Mouse (Mus musculus) intestine, embryonic 14.5 days (tissue): Measurements from ENCODE around the gene Mettl25. TPM values are rescaled to one million over a fixed set of nuclear protein-coding genes. Genes with fewer than 3 reads are reported as not detected.

Experiments used
- ATAC-seq: fragments of 200-750 bp; cut with Nextera tagmentation; replicated peaks from 2 replicates; pipeline ENCODE4 v1.8.0; 2017; ENCODE audit warnings: low read depth, moderate number of reproducible peaks, moderate TSS enrichment, moderate library complexity; ENCODE audit not compliant: low FRiP score, low TSS enrichment
- DNase-seq: peaks from one replicate; pipeline ENCODE4 v3.0.0-alpha.2; 2018; ENCODE audit warnings: low spot score
- H3K27ac ChIP-seq: fragments of 300-500 bp; sonication (generic); 2 replicates; pipeline ENCODE4 v1.5.1; 2014; ENCODE audit warnings: low read depth, mild to moderate bottlenecking, control low read depth
- H3K27me3 ChIP-seq: fragments of 300-500 bp; sonication (generic); replicated peaks from 2 replicates; pipeline ENCODE4 v1.6.1; 2014; ENCODE audit warnings: low read length, control low read depth; ENCODE audit not compliant: control insufficient read depth, insufficient read depth
- H3K36me3 ChIP-seq: fragments of 300-500 bp; sonication (generic); 2 replicates; pipeline ENCODE4 v1.6.1; 2014; ENCODE audit warnings: low read length, control low read depth; ENCODE audit not compliant: control insufficient read depth, insufficient read depth
- H3K4me1 ChIP-seq: fragments of 300-500 bp; sonication (generic); replicated peaks from 2 replicates; pipeline ENCODE4 v1.6.1; 2014; ENCODE audit warnings: low read length, control low read depth, mixed read lengths; ENCODE audit not compliant: control insufficient read depth, insufficient read depth
- H3K4me2 ChIP-seq: fragments of 300-500 bp; sonication (generic); 2 replicates; pipeline ENCODE4 v1.6.1; 2014; ENCODE audit warnings: low read length
- H3K4me3 ChIP-seq: fragments of 300-500 bp; sonication (generic); 2 replicates; pipeline ENCODE4 v1.5.1; 2014; ENCODE audit warnings: low read depth, low read length, control low read depth, mixed read lengths
- H3K9ac ChIP-seq: fragments of 300-500 bp; sonication (generic); 2 replicates; pipeline ENCODE4 v1.6.1; 2014; ENCODE audit warnings: mild to moderate bottlenecking, low read length
- H3K9me3 ChIP-seq: fragments of 300-500 bp; sonication (generic); 2 replicates; pipeline ENCODE4 v1.6.1; 2016; ENCODE audit warnings: low read length, control low read depth; ENCODE audit not compliant: control insufficient read depth
- WGBS: fragments of 180-500 bp; shearing (Covaris S2); extraction: QIAGEN DNeasy Blood & Tissue Kit; methylation state at CpG from one replicate; pipeline ENCODE4 v1.1.7; 2014; 5-methylcytosine and 5-hydroxymethylcytosine counted together
- polyA plus RNA-seq: library from polyadenylated mRNA; unstranded; fragments of >200 nt; fragmentation: Nextera tagmentation; extraction: Ambion mirVana; gene quantifications from 2 replicates; pipeline ENCODE4 v1.2.1, GENCODE M21; 2014

Mettl25 gene
- polyA plus RNA-seq, 1 experiment from 2014 or later: 14.1 TPM

DNA sequence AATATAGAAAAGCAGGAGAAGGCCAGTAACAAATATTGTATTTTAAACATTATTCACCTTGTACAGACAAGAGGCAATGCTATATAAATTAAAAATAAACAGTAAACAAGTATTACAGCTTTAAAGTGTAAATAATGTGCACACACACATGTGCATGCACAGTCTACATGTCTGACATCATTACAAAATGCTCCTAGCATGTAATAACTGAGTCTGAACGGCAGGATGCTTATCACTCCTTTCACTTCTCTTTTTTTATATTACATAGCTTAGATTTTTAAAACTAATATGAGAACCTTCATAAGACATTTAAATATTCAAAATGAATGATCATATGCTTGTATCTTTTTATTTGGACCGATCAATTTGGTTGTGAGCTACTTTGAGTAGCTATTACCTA lies 77.2 kb downstream of the Mettl25 start:
- Histone ChIP-seq H3K9ac (no peak overlapping the region), H3K4me1 (no peaks in the 10 kb centered on the region), H3K9me3 (no peaks in the 10 kb centered on the region), H3K4me2 (no peak overlapping the region), H3K27me3 (no peaks in the 10 kb centered on the region), H3K36me3 (no peaks in the 10 kb centered on the region), H3K27ac (no peak overlapping the region), H3K4me3 (no peak overlapping the region)
- DNase-seq (no peak), ATAC-seq (no peak)
- WGBS: 90% methylated on average over 2 of the region's 2 CpGs

DNA sequence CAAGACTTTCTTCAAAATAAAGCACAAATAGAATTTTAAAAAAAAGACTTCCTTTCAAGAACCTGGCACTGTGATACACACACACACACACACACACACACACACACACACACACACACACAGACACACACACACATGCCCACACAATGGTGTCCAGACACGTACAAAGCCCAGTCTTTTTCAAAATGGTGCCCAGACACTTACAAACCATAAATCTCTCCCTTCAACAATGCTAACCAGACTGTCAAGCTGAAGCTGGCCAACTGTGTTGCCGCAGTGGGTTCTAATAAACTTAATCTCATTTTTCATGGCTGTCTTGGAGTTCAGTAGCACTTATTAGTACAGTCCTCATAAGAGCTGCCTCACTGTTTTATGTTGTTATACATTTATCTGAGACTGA lies 80.7 kb downstream of the Mettl25 start:
- DNase-seq: no peak
- H3K4me2 ChIP-seq: no peak overlapping the region
- H3K4me3 ChIP-seq: no peak overlapping the region
- no peaks in the 10 kb centered on the region for H3K9me3 ChIP-seq
- H3K9ac ChIP-seq: no peak overlapping the region
- WGBS: 41% methylated on average over 2 of the region's 2 CpGs
- no peaks in the 10 kb centered on the region for H3K4me1 ChIP-seq
- H3K27me3 ChIP-seq: no peaks in the 10 kb centered on the region
- no peaks in the 10 kb centered on the region for H3K36me3 ChIP-seq
- no peak for ATAC-seq
- no peak overlapping the region for H3K27ac ChIP-seq

DNA sequence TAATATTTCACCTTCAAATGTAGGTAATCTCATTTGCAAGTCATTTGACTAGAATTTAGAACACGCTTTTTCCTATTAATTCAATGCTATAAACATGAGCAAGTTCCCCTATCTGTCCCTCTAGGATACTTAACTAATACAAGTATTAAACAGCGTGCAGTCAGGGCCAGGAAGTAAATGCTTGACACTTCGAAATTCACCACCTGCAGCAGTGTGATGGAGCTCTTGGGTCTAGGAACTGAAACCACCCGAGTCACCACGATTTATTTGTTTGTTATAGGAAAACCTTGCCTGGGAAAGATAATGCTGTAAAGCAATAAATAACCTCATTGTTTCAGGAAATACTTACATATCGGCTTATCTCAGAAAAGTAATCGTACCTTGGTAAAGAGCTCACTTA lies 81.1 kb downstream of the Mettl25 start:
- H3K9ac ChIP-seq: no peak overlapping the region
- ATAC-seq (no peak), DNase-seq (no peak)
- H3K4me1 ChIP-seq: no peaks in the 10 kb centered on the region
- H3K9me3 ChIP-seq: no peaks in the 10 kb centered on the region
- WGBS: 52% methylated on average over 7 of the region's 7 CpGs
- no peak overlapping the region for H3K4me3 ChIP-seq
- H3K27me3 ChIP-seq: no peaks in the 10 kb centered on the region
- no peak overlapping the region for H3K4me2 ChIP-seq
- no peak overlapping the region for H3K27ac ChIP-seq
- no peaks in the 10 kb centered on the region for H3K36me3 ChIP-seq

DNA sequence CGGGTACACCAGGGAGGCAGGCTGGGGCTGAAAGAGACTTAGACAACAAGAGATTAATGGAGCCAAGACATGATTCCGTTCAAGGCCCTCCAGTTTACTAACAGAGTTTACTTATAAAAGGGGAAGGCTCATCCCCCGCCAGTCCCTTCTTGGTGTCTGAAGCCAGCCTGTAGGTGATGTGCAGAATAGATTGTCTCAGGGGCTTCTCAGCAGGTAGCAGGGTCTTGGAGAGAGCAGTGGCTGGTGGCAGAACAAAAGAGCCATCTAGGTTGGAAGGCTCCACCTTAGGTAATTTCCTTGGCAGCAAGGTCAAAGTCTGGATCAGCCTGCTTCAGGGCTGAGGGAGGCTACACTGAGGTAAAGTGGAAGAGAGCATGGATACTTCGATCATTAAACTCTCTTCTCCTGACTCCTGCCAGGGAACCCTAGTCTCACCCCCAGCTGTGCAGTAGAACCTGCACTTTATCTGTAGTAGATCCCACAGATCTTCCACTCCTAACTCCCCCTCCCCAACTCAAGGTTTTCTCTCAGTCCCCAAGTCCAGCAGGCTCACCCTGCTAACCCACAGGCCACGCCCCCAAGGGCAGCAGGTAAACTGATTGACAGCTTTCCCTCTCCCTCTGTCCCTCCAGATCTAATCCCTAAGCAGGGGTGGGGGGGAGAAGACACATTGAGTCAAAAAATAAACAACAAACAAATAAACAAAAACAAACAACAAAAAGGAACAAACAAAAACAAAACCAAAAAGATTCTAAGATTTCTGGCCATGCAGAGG lies 87.2 kb downstream of the Mettl25 start:
- Histone ChIP-seq H3K4me1 (no peaks in the 10 kb centered on the region), H3K4me2 (no peak overlapping the region), H3K36me3 (no peaks in the 10 kb centered on the region), H3K9ac (no peak overlapping the region), H3K27ac (no peak overlapping the region), H3K4me3 (no peak overlapping the region), H3K9me3 (no peaks in the 10 kb centered on the region), H3K27me3 (no peaks in the 10 kb centered on the region)
- DNase-seq (no peak), ATAC-seq (0 out of 2 replicates have a peak, but pooled peaks have one; percentile 27)
- WGBS: 82% methylated on average over 5 of the region's 5 CpGs

DNA sequence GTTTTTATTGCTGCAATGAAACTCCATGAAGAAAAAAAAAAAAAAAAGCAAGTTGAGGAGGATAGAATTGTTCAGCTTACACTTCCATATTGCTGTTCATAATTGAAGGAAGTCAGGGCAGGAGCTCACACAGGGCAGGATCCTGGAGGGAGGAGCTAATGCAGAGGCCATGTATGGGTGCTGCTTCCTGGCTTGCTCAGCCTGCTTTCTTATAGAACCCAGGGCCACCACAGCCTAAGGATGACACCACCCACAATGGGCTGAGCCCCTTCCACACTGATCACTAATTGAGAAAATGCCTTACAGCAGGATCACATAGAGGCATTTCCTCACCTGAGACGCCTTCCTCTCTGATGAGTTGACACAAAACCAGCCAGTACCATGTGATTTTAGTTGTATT lies 95.2 kb downstream of the Mettl25 start:
- 72% methylated on average over 1 of the region's 1 CpGs for WGBS
- H3K27me3 ChIP-seq: no peaks in the 10 kb centered on the region
- H3K27ac ChIP-seq: no peak overlapping the region
- no peak overlapping the region for H3K4me2 ChIP-seq
- ATAC-seq (no peak), DNase-seq (no peak)
- no peaks in the 10 kb centered on the region for H3K9me3 ChIP-seq
- H3K4me1 ChIP-seq: no peaks in the 10 kb centered on the region
- H3K36me3 ChIP-seq: no peaks in the 10 kb centered on the region
- H3K4me3 ChIP-seq: no peak overlapping the region
- H3K9ac ChIP-seq: no peak overlapping the region

DNA sequence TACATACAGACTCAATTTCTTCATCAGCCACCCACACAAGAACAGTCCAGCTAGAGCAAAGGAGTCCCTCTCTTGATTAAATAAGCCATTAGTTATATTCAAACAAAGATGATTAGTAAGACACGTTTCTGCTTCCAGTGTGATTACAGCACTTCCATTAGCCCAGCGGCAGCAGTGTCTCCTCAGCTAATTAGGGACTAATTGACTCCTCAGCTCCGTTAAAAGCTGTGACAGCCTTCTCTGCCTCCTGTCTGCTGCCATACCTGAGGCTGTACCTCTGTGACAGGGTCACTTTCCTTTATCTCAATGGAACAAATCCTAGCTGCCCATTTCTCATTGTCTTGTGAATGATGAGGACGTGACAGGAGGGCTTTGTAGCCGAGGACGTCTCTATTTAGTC lies 99.4 kb downstream of the Mettl25 start:
- DNase-seq (no peak), ATAC-seq (no peak)
- no peaks in the 10 kb centered on the region for H3K9me3 ChIP-seq
- no peak overlapping the region for H3K4me3 ChIP-seq
- no peaks in the 10 kb centered on the region for H3K4me1 ChIP-seq
- no peaks in the 10 kb centered on the region for H3K27me3 ChIP-seq
- 69% methylated on average over 6 of the region's 6 CpGs for WGBS
- no peak overlapping the region for H3K27ac ChIP-seq
- H3K9ac ChIP-seq: no peak overlapping the region
- no peaks in the 10 kb centered on the region for H3K36me3 ChIP-seq
- H3K4me2 ChIP-seq: no peak overlapping the region

DNA sequence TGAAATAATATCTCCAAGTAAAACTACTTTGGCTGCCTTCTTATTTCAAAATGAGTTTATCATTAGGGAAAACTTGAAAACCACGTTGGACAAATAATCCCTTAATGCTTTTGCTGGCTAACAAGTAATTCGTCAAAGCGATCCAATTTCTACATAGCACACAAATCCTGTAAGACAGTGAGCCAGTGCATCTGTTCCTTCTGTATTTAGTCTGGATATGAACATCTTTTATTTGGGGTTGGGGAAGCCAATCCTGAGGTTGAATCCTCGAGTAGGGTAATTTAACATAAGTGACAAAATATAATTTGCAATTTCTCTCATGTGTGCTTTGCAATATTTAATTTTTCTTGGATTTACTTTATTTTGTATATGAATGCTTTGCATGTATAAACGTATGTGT lies 102.2 kb downstream of the Mettl25 start:
- DNase-seq: no peak
- Histone ChIP-seq H3K36me3 (no peaks in the 10 kb centered on the region), H3K27me3 (no peaks in the 10 kb centered on the region), H3K9ac (no peak overlapping the region), H3K9me3 (no peaks in the 10 kb centered on the region), H3K27ac (no peak overlapping the region), H3K4me3 (no peak overlapping the region), H3K4me1 (no peaks in the 10 kb centered on the region), H3K4me2 (no peak overlapping the region)
- 47% methylated on average over 5 of the region's 5 CpGs for WGBS
- ATAC-seq: no peak

DNA sequence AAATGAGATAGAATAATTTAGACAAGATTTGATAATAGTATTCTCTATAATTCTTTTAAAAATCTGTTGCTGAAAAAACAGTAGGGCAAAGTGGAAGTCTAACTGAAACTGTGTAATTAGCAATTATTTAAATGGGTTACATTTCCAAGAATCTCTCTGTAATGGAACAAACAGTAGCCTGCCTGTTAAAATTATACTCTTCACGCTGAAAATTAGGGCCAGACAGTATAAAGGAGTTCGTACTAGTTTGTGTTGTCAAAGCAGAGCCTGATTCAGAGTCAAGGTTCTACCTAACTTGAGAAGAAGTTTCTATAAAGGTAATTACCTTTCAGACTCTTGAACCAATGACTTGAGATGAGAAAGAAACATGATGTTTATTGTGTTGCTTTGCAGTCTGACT lies 113.4 kb downstream of the Mettl25 start:
- no peaks in the 10 kb centered on the region for H3K4me1 ChIP-seq

DNA sequence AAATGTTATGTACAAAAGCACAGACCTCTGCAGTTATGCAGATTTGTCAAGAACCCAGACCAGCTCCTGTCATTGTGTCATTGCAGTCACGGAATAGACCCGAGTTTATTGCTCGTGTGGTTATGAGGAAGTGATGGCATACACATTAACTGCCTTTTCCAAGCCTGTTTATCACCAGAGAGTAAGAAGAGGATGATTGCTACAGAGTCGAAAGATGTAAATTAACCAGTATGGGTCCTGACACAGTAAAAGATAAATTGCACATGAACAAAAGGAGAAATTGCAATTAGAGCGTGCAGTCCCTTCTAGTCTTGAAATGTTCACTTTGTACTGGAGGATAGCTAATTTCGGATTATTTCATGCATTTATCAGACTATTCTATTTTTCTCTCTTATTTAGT lies 113.8 kb downstream of the Mettl25 start:
- no peaks in the 10 kb centered on the region for H3K9me3 ChIP-seq
- no peaks in the 10 kb centered on the region for H3K4me1 ChIP-seq
- no peak overlapping the region for H3K27ac ChIP-seq
- no peak overlapping the region for H3K4me3 ChIP-seq
- H3K9ac ChIP-seq: no peak overlapping the region
- no peaks in the 10 kb centered on the region for H3K27me3 ChIP-seq
- no peak overlapping the region for H3K4me2 ChIP-seq
- ATAC-seq (no peak), DNase-seq (no peak)
- no peaks in the 10 kb centered on the region for H3K36me3 ChIP-seq
- WGBS: 69% methylated on average over 6 of the region's 6 CpGs

More for the DNA sequence above, 113.4 kb downstream of the Mettl25 start:
- no peak overlapping the region for H3K27ac ChIP-seq
- H3K27me3 ChIP-seq: no peaks in the 10 kb centered on the region
- H3K9ac ChIP-seq: no peak overlapping the region
- ATAC-seq (no peak), DNase-seq (no peak)
- 86% methylated on average over 2 of the region's 2 CpGs for WGBS
- no peaks in the 10 kb centered on the region for H3K9me3 ChIP-seq
- no peaks in the 10 kb centered on the region for H3K36me3 ChIP-seq
- no peak overlapping the region for H3K4me2 ChIP-seq
- H3K4me3 ChIP-seq: no peak overlapping the region
